9 mouse cellular contexts compared by ENCODE assay signal in genomic region chr7:133066776-133067175, GRCm38 (mm10). TPM values are rescaled to one million over a fixed set of nuclear protein-coding genes. Genes with fewer than 3 reads are reported as not detected.
DNase-seq lines count a peak whose midpoint lies in the region; ATAC-seq and TF ChIP-seq lines count a peak whose summit lies in the region.
"Had no signal": no experiment of that assay in that cellular context is flagged by ENCODE, and none has a peak within 500 bp of the region (broad histone marks: within the 10 kb centered on the region; RNA-seq: fewer than 3 reads in every experiment).

No protein-coding gene starts in this region.

- H3K36me3 ChIP-seq in limb, embryonic 14.5 days (ENCODE audit: control insufficient read depth, insufficient read depth, low read length): peaks cover 25% of the 10 kb centered on the region; the same call in 1 of the 2 replicates
- peaks cover 84% of the 10 kb centered on the region for H3K36me3 ChIP-seq in limb, embryonic 10.5 days
- no peaks in the 10 kb centered on the region for H3K36me3 ChIP-seq in neural tube, embryonic 14.5 days (ENCODE audit: control insufficient read depth, insufficient read depth, low read length)
- 0 out of 2 replicates have a peak, but pooled peaks cover 21% of the 10 kb centered on the region for H3K36me3 ChIP-seq in kidney, embryonic 16.5 days (ENCODE audit: insufficient read depth, low read length)
- H3K36me3 ChIP-seq in liver, embryonic 11.5 days (ENCODE audit: control insufficient read depth, insufficient read depth, low read length): no peaks in the 10 kb centered on the region; the same call in 1 of the 2 replicates
- H3K36me3 ChIP-seq: liver, embryonic 15.5 days had no signal

- ATAC-seq in limb, embryonic 14.5 days (ENCODE audit: low FRiP score, low read depth): no peak
- peak; percentile 36 for ATAC-seq in neural tube, embryonic 14.5 days (ENCODE audit: low read depth)
- ATAC-seq in kidney, embryonic 16.5 days (ENCODE audit: low FRiP score, low TSS enrichment): no peak
- no peak for ATAC-seq in liver, embryonic 11.5 days (replicated peaks; ENCODE audit: low FRiP score)

- H3K4me1 ChIP-seq in limb, embryonic 14.5 days (ENCODE audit: control insufficient read depth, insufficient read depth, low read length): peaks cover 6% of the 10 kb centered on the region
- H3K4me1 ChIP-seq in limb, embryonic 10.5 days: peaks cover 20% of the 10 kb centered on the region
- H3K4me1 ChIP-seq in neural tube, embryonic 14.5 days (ENCODE audit: control insufficient read depth, insufficient read depth, low read length): peaks cover 56% of the 10 kb centered on the region
- H3K4me1 ChIP-seq in kidney, embryonic 16.5 days (ENCODE audit: insufficient read depth, low read length): peaks cover 51% of the 10 kb centered on the region
- H3K4me1 ChIP-seq in liver, embryonic 11.5 days (replicated peaks; ENCODE audit: control insufficient read depth, insufficient read depth, low read length): no peaks in the 10 kb centered on the region
- H3K4me1 ChIP-seq: liver, embryonic 15.5 days had no signal

- no peaks in the 10 kb centered on the region for H3K27me3 ChIP-seq in limb, embryonic 14.5 days (ENCODE audit: control insufficient read depth, insufficient read depth, low read length)
- H3K27me3 ChIP-seq in limb, embryonic 10.5 days (ENCODE audit: low read depth, poor library complexity, severe bottlenecking): no peaks in the 10 kb centered on the region
- H3K27me3 ChIP-seq in neural tube, embryonic 14.5 days (ENCODE audit: control insufficient read depth, insufficient read depth, low read length): no peaks in the 10 kb centered on the region
- H3K27me3 ChIP-seq in kidney, embryonic 16.5 days (ENCODE audit: insufficient read depth, low read length): no peaks in the 10 kb centered on the region
- H3K27me3 ChIP-seq in liver, embryonic 11.5 days (replicated peaks; ENCODE audit: control insufficient read depth, insufficient read depth, low read length): no peaks in the 10 kb centered on the region
- H3K27me3 ChIP-seq: liver, embryonic 15.5 days had no signal

- H3K9me3 ChIP-seq in limb, embryonic 14.5 days (ENCODE audit: control insufficient read depth, low read length): no peaks in the 10 kb centered on the region
- no peaks in the 10 kb centered on the region for H3K9me3 ChIP-seq in limb, embryonic 10.5 days (replicated peaks)
- H3K9me3 ChIP-seq in neural tube, embryonic 14.5 days (ENCODE audit: control insufficient read depth, low read length): no peaks in the 10 kb centered on the region
- no peaks in the 10 kb centered on the region for H3K9me3 ChIP-seq in kidney, embryonic 16.5 days (ENCODE audit: low read length)
- no peaks in the 10 kb centered on the region for H3K9me3 ChIP-seq in liver, embryonic 11.5 days (ENCODE audit: control insufficient read depth, low read length)
- H3K9me3 ChIP-seq: liver, embryonic 15.5 days had no signal

- DNase-seq in limb, embryonic 14.5 days (ENCODE audit: low spot score): peak; percentile 13
- DNase-seq in limb, embryonic 10.5 days (ENCODE audit: low spot score): no peak
- peak; percentile 54 to 65 for DNase-seq in cerebellum, postnatal 25 days
- DNase-seq in heart, postnatal 4 days: peak; percentile 51
- DNase-seq in B cell, adult 2 months: no peak
- no peak for DNase-seq in liver, embryonic 11.5 days (ENCODE audit: low spot score)

- no peak for TF ChIP-seq POLR2A in limb, embryonic 14.5 days (IDR thresholded peaks at IDR 0.05; ENCODE audit: borderline replicate concordance, extremely low read depth, insufficient read depth, insufficient read length)

- H3K4me3 ChIP-seq in limb, embryonic 14.5 days (replicated peaks; ENCODE audit: low read length): no peak overlapping the region
- H3K4me3 ChIP-seq in limb, embryonic 10.5 days: no peak overlapping the region
- H3K4me3 ChIP-seq in neural tube, embryonic 14.5 days (ENCODE audit: low read depth, low read length): no peak overlapping the region
- no peak overlapping the region for H3K4me3 ChIP-seq in kidney, embryonic 16.5 days (ENCODE audit: low read length)
- H3K4me3 ChIP-seq in liver, embryonic 11.5 days (ENCODE audit: low read depth, low read length): no peak overlapping the region
- H3K4me3 ChIP-seq: liver, embryonic 15.5 days had no signal

- WGBS in limb, embryonic 14.5 days: 37% methylated on average over 6 of the region's 6 CpGs
- 61% methylated on average over 6 of the region's 6 CpGs for WGBS in limb, embryonic 10.5 days
- 16% methylated on average over 6 of the region's 6 CpGs for WGBS in neural tube, embryonic 14.5 days
- 41% methylated on average over 6 of the region's 6 CpGs for WGBS in kidney, embryonic 16.5 days
- WGBS in liver, embryonic 11.5 days: 66% methylated on average over 6 of the region's 6 CpGs

- H3K27ac ChIP-seq in limb, embryonic 14.5 days (replicated peaks; ENCODE audit: low read depth, low read length): no peak overlapping the region
- H3K27ac ChIP-seq in limb, embryonic 10.5 days: no peak overlapping the region
- H3K27ac ChIP-seq in neural tube, embryonic 14.5 days (ENCODE audit: low read depth, low read length): peak overlapping the region; percentile 18; the same call in 1 of the 2 replicates
- no peak overlapping the region for H3K27ac ChIP-seq in kidney, embryonic 16.5 days (ENCODE audit: low read length)
- no peak overlapping the region for H3K27ac ChIP-seq in liver, embryonic 11.5 days (ENCODE audit: low read depth, low read length)
- H3K27ac ChIP-seq: liver, embryonic 15.5 days had no signal

- H3K4me2 ChIP-seq in limb, embryonic 14.5 days (replicated peaks; ENCODE audit: low read depth, low read length, severe bottlenecking): no peak overlapping the region
- no peak overlapping the region for H3K4me2 ChIP-seq in neural tube, embryonic 14.5 days (ENCODE audit: low read depth, low read length)
- H3K4me2 ChIP-seq in kidney, embryonic 16.5 days (replicated peaks; ENCODE audit: low read depth, low read length): no peak overlapping the region
- H3K4me2 ChIP-seq in liver, embryonic 11.5 days: no peak overlapping the region
- H3K4me2 ChIP-seq: liver, embryonic 15.5 days had no signal

- no peak overlapping the region for H3K9ac ChIP-seq in limb, embryonic 14.5 days (ENCODE audit: low read depth, low read length, severe bottlenecking)
- H3K9ac ChIP-seq in neural tube, embryonic 14.5 days (replicated peaks; ENCODE audit: low read depth, low read length): no peak overlapping the region
- no peak overlapping the region for H3K9ac ChIP-seq in kidney, embryonic 16.5 days (replicated peaks; ENCODE audit: low read length)
- H3K9ac ChIP-seq in liver, embryonic 11.5 days (ENCODE audit: low read depth, low read length): no peak overlapping the region
- H3K9ac ChIP-seq: liver, embryonic 15.5 days had no signal

RNA-seq across cellular contexts. Expression of gene Fgfr2, which starts 56.4 kb away (rescaled TPM):
- polyA plus RNA-seq in limb, embryonic 14.5 days (2012; rRNA removed): 133 and 149 TPM in 2 replicates
- 131 and 148 TPM in 2 replicates for polyA plus RNA-seq in limb, embryonic 14.5 days (2014; fragmentation: Nextera tagmentation; extraction: Ambion mirVana)
- polyA plus RNA-seq in limb, embryonic 10.5 days (2016; fragmentation: Nextera tagmentation; extraction: Ambion mirVana): 47.7 and 64.4 TPM in 2 replicates
- total RNA-seq in heart, postnatal 4 days (2021): 10 to 100 TPM; 10.2 to 10.6 TPM
- polyA plus RNA-seq in neural tube, embryonic 14.5 days (2014; fragmentation: Nextera tagmentation; extraction: Ambion mirVana): 28.1 and 32.0 TPM in 2 replicates
- 115 and 118 TPM in 2 replicates for polyA plus RNA-seq in kidney, embryonic 16.5 days (2015; fragmentation: Nextera tagmentation; extraction: Ambion mirVana)
- 30.0 and 32.6 TPM in 2 replicates for polyA plus RNA-seq in liver, embryonic 11.5 days (2014; fragmentation: Nextera tagmentation; extraction: Ambion mirVana)

RNA-seq across cellular contexts. Expression of gene Ctbp2, which starts 57.4 kb away (rescaled TPM):
- 77.7 and 79.8 TPM in 2 replicates for polyA plus RNA-seq in limb, embryonic 14.5 days (2012; rRNA removed)
- 59.2 and 67.8 TPM in 2 replicates for polyA plus RNA-seq in limb, embryonic 14.5 days (2014; fragmentation: Nextera tagmentation; extraction: Ambion mirVana)
- 145 TPM in 2 replicates for polyA plus RNA-seq in limb, embryonic 10.5 days (2016; fragmentation: Nextera tagmentation; extraction: Ambion mirVana)
- total RNA-seq in heart, postnatal 4 days (2021): 10 to 100 TPM; 56.0 to 65.3 TPM
- polyA plus RNA-seq in neural tube, embryonic 14.5 days (2014; fragmentation: Nextera tagmentation; extraction: Ambion mirVana): 61.1 and 65.0 TPM in 2 replicates
- polyA plus RNA-seq in kidney, embryonic 16.5 days (2015; fragmentation: Nextera tagmentation; extraction: Ambion mirVana): 121 and 123 TPM in 2 replicates
- 42.7 and 47.9 TPM in 2 replicates for polyA plus RNA-seq in liver, embryonic 11.5 days (2014; fragmentation: Nextera tagmentation; extraction: Ambion mirVana)

Comparison
In these comparisons a context has a peak if more than half of its experiments do, and no peak if none do; other contexts are left out.
1. DNase-seq: peak in limb, embryonic 14.5 days (single experiment), cerebellum, postnatal 25 days (2 of 2) and heart, postnatal 4 days (single experiment); none in limb, embryonic 10.5 days (single experiment), B cell, adult 2 months (0 of 2) and liver, embryonic 11.5 days (single experiment).